Mouse (Mus musculus) forebrain, embryonic 16.5 days (tissue): Measurements from ENCODE around the gene Ice2. TPM values are rescaled to one million over a fixed set of nuclear protein-coding genes. Genes with fewer than 3 reads are reported as not detected.

ENCODE experiments used
- ATAC-seq: fragments of 200-750 bp; cut with Nextera tagmentation; 2 replicates; pipeline ENCODE4 v1.8.0; 2017; ENCODE audit warnings: mild to moderate bottlenecking, moderate library complexity
- H3K27ac ChIP-seq: fragments of 300-500 bp; sonication (generic); 2 replicates; pipeline ENCODE4 v1.5.1; 2014; ENCODE audit warnings: low read length, control low read depth
- H3K27me3 ChIP-seq: fragments of 300-500 bp; sonication (generic); replicated peaks from 2 replicates; pipeline ENCODE4 v1.6.1; 2014; ENCODE audit warnings: low read length; ENCODE audit not compliant: control insufficient read depth, insufficient read depth
- H3K36me3 ChIP-seq: fragments of 300-500 bp; sonication (generic); 2 replicates; pipeline ENCODE4 v1.6.1; 2014; ENCODE audit not compliant: control insufficient read depth, insufficient read depth
- H3K4me1 ChIP-seq: fragments of 300-500 bp; sonication (generic); replicated peaks from 2 replicates; pipeline ENCODE4 v1.6.1; 2014; ENCODE audit warnings: low read length; ENCODE audit not compliant: control insufficient read depth, insufficient read depth
- H3K4me2 ChIP-seq: fragments of 300-500 bp; sonication (generic); 2 replicates; pipeline ENCODE4 v1.6.1; 2014; ENCODE audit warnings: mild to moderate bottlenecking, low read length, control low read depth
- H3K4me3 ChIP-seq: fragments of 300-500 bp; sonication (generic); replicated peaks from 2 replicates; pipeline ENCODE4 v1.5.1; 2014; ENCODE audit warnings: mild to moderate bottlenecking, low read length, control low read depth
- H3K9ac ChIP-seq: fragments of 300-500 bp; sonication (generic); replicated peaks from 2 replicates; pipeline ENCODE4 v1.6.1; 2014; ENCODE audit warnings: low read depth, low read length, control low read depth
- H3K9me3 ChIP-seq: fragments of 300-500 bp; sonication (generic); 2 replicates; pipeline ENCODE4 v1.6.1; 2016; ENCODE audit warnings: low read length; ENCODE audit not compliant: control insufficient read depth
- WGBS: fragments of 180-500 bp; shearing (Covaris S2); extraction: QIAGEN DNeasy Blood & Tissue Kit; methylation state at CpG from one replicate; pipeline ENCODE4 v1.1.7; 2014; 5-methylcytosine and 5-hydroxymethylcytosine counted together
- polyA plus RNA-seq: library from polyadenylated mRNA; unstranded; fragments of >200 nt; fragmentation: Nextera tagmentation; extraction: Ambion mirVana; gene quantifications from 2 replicates; pipeline ENCODE4 v1.2.1, GENCODE M21; 2015

Ice2 gene
- polyA plus RNA-seq, 1 experiment from 2014 or later: 14.1 TPM

DNA sequence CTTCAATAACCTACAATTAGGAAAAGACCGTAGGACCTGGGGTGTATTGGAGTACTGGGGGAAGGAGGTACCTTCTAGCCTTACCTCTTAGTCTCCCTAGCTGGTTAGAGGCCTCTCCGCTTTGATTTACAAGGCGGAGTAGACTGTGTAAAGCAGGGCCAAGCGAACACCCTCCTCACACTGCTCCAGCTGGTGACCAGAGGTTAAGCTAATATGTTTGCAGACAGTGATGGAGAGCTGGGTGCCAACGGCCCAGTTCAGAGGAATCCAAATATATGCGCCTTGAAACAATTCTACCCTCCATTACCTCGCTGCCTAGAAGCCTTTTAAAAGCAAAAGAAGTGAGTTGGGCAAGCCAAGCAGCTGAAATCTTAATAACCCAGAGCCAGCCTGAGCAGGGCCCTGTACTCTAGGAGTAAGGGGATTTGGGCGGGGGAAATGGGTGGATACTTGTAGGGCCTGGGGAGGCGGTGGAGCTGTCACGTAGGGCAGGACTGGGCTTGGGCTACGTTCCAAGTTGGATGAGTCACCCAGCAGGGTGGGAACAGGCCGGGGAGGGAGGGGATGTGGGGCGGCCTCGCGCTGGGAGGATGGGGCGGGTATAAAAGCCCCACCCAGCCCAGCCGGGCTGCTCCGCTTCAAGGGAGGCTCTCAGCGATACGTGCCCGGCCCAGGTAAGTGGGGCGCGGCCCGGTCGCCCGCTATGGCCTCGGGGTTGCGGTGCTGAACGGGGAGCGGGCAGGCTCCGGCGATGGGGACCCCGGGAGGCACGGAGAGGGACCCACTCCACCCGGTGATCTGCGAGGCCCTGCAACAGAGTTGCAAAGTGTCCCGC is 55.6 kb downstream of the Ice2 start, which contains the start of gene Anxa2:
Gene Anxa2, plus strand, starts transcription at position 555 of the 835 bp plus-strand sequence.
- peak within 1 kb of the TSS; percentile 56 for H3K9ac ChIP-seq
- 8% methylated on average over 30 of the region's 37 CpGs for WGBS
- H3K27ac ChIP-seq: peak within 1 kb of the TSS; percentile 44; the same call in 1 of the 2 replicates
- peaks cover 14% of the 10 kb centered on the region for H3K27me3 ChIP-seq
- peaks cover 20% of the 10 kb centered on the region for H3K4me1 ChIP-seq
- H3K4me3 ChIP-seq: peak within 1 kb of the TSS; percentile 48
- peak within 1 kb of the TSS; percentile 86 for H3K4me2 ChIP-seq
- ATAC-seq: peak; percentile 92
- no peaks in the 10 kb centered on the region for H3K36me3 ChIP-seq
- no peaks in the 10 kb centered on the region for H3K9me3 ChIP-seq

DNA sequence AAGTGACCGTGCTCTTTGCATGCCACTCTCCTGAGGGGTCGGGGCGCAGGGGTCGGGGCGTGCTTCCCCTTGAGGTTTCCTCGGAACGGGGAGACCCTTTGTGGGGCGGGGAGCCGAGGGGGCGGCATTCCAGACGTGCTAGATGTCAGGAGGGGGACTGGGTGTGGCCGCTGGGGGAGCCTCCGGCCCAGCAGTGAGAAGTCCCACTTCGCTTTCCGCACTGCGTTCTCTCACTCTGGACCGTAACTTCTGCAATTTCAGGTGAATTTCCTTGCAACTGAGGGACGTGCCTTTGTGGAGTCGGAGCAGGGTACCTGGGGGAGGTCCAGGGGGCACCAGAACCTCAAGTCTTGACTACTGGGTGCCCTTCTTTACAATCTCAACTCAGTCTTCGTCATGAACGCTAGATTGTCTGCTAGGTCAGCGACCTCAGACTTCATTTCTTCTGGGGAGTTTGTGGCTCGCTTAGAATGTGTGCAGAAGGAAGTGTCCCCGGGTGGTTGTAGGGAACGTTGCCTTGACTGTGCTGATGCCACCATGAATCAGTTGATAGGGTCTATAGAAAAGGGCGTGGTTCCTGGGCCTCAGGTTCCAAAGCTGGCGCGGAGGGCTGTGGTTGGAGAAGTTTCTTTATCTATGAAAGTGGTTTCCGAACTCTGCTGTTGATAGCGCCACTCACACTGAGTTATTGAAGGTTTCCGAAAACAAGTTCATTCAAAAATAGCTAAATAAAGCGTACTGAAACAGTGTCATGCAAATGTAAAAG is 56.4 kb downstream of the Ice2 start:
- Histone ChIP-seq H3K9me3 (no peaks in the 10 kb centered on the region), H3K4me2 (peak overlapping the region; percentile 86), H3K4me1 (peaks cover 23% of the 10 kb centered on the region), H3K4me3 (peak overlapping the region; percentile 48), H3K9ac (peak overlapping the region; percentile 56), H3K27ac (peak overlapping the region; percentile 44; the same call in 1 of the 2 replicates), H3K27me3 (peaks cover 14% of the 10 kb centered on the region), H3K36me3 (no peaks in the 10 kb centered on the region)
- ATAC-seq: no peak; the same call in 1 of the 2 replicates
- WGBS: 8% methylated on average over 32 of the region's 32 CpGs

GRCm38 (mm10) chr9:69454691-69455090 is 57.0 kb downstream of the Ice2 start:
- no peak overlapping the region for H3K27ac ChIP-seq
- ATAC-seq: no peak
- H3K4me2 ChIP-seq: peak overlapping the region; percentile 86
- peak overlapping the region; percentile 48; the same call in 1 of the 2 replicates for H3K4me3 ChIP-seq
- peaks cover 23% of the 10 kb centered on the region for H3K4me1 ChIP-seq
- no peaks in the 10 kb centered on the region for H3K36me3 ChIP-seq
- no peaks in the 10 kb centered on the region for H3K9me3 ChIP-seq
- 67% methylated on average over 4 of the region's 4 CpGs for WGBS
- H3K9ac ChIP-seq: no peak overlapping the region
- peaks cover 14% of the 10 kb centered on the region for H3K27me3 ChIP-seq

DNA sequence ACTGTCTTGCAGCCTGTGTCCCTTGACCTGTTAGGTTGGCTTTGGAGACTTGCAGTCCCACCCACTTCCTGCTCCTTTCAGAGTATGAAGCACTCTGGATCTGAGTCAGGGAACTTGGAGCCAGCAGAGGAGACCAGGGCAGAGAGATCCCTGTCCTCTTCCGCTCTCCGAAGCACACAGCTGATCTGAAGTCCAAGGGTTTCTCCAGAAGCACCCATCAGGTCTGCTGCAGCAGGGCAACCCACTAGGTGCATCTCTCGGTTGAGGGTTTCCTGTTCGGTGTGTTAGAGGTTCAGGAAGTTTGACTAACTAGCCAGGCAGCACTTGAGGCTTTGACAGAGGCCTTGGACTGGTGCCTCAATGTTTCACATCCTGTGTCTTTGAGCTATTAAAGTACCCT is 57.7 kb downstream of the Ice2 start:
- H3K27ac ChIP-seq: no peak overlapping the region
- H3K4me2 ChIP-seq: peak overlapping the region; percentile 10; the same call in 1 of the 2 replicates
- ATAC-seq: no peak

DNA sequence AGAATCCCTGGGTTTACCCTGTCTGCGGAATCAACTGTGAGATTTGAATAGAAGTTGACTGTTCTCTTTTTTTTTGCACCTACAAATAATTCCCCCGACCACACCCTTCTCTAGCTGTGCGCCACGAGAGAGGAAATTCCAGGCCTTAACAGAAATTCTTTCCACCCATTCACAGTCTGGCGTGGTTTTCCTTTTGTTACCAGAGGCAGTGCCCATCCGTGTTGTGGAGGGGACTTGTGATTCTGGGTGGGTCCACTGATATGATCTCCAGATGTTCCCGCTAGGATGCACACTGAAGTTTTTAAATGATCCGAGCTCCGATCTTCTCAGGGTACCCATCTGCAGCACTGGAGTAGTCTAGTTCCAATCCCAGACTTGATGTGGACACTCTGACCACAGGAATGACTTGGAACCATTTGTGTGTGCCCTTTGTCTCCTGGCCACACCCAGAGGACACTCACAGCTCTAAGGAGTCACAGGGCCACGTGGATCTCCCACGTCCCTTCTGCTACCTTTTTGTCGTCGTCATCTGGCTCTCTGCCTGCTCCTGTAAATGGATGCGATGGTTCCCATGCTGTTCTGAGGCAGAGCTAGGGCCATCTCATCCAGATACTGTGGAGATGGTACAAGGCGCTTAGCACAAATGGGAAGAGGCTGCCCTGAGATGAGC is 58.8 kb downstream of the Ice2 start:
- Histone ChIP-seq H3K27ac (no peak overlapping the region), H3K9me3 (no peaks in the 10 kb centered on the region), H3K36me3 (no peaks in the 10 kb centered on the region), H3K4me3 (no peak overlapping the region), H3K4me1 (peaks cover 23% of the 10 kb centered on the region), H3K27me3 (peaks cover 14% of the 10 kb centered on the region), H3K9ac (no peak overlapping the region), H3K4me2 (no peak overlapping the region)
- WGBS: 79% methylated on average over 15 of the region's 15 CpGs
- ATAC-seq: no peak

More for the DNA sequence above, 57.7 kb downstream of the Ice2 start:
- Histone ChIP-seq H3K9me3 (no peaks in the 10 kb centered on the region), H3K4me1 (peaks cover 23% of the 10 kb centered on the region), H3K27me3 (peaks cover 14% of the 10 kb centered on the region), H3K9ac (no peak overlapping the region), H3K36me3 (no peaks in the 10 kb centered on the region), H3K4me3 (no peak overlapping the region)
- 68% methylated on average over 4 of the region's 4 CpGs for WGBS

GRCm38 (mm10) chr9:69457143-69457542 is 59.4 kb downstream of the Ice2 start:
- 94% methylated on average over 3 of the region's 3 CpGs for WGBS
- Histone ChIP-seq H3K9me3 (no peaks in the 10 kb centered on the region), H3K4me3 (no peak overlapping the region), H3K4me2 (no peak overlapping the region), H3K36me3 (no peaks in the 10 kb centered on the region), H3K27ac (no peak overlapping the region), H3K27me3 (peaks cover 14% of the 10 kb centered on the region), H3K9ac (no peak overlapping the region), H3K4me1 (peaks cover 23% of the 10 kb centered on the region)
- ATAC-seq: no peak

DNA sequence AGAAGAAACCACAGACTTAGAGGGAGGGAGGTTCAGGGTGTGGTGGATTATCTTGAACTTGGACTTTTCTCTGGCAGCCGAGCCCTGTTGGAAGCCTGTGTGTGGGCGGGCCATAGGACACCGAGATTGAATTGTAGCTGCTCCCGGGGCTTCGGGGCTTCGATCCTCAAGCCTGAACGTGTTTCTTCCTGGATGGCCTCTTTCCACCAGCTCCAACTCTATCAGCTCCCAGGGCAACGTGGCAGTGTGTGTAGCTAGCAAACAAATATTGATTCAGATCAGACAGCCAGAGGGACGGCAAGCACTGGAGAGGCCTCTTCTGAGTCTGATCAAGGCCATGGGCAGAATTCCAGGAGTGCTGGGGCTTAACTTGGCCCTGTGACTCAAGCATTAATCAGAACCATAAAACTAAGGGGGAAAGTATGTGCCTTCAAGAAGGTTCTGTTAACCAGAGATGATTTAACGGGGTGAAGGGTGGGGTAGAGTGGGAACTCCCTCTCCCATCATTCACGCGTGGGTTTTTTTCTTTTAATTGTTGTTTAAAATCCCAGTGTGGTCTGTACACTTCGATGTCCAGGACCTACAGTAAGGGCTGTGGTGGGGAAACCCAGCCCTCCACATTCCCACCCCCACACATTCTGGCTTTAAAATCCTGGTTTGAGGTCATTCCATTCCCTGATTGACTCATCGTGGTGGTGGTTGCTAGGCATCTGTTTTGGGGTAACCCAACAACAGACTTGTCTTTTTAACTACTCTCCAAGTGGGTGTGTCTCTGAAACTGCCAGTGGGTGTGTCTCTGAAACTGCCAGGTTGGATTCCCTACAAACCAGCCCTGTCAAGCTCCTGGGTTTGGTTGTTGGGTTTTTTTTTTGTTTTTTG is 60.3 kb downstream of the Ice2 start:
- no peak overlapping the region for H3K9ac ChIP-seq
- 47% methylated on average over 14 of the region's 14 CpGs for WGBS
- no peak for ATAC-seq
- H3K27ac ChIP-seq: no peak overlapping the region
- H3K27me3 ChIP-seq: peaks cover 14% of the 10 kb centered on the region
- no peaks in the 10 kb centered on the region for H3K36me3 ChIP-seq
- H3K4me3 ChIP-seq: no peak overlapping the region
- no peak overlapping the region for H3K4me2 ChIP-seq
- no peaks in the 10 kb centered on the region for H3K9me3 ChIP-seq
- H3K4me1 ChIP-seq: peaks cover 23% of the 10 kb centered on the region

DNA sequence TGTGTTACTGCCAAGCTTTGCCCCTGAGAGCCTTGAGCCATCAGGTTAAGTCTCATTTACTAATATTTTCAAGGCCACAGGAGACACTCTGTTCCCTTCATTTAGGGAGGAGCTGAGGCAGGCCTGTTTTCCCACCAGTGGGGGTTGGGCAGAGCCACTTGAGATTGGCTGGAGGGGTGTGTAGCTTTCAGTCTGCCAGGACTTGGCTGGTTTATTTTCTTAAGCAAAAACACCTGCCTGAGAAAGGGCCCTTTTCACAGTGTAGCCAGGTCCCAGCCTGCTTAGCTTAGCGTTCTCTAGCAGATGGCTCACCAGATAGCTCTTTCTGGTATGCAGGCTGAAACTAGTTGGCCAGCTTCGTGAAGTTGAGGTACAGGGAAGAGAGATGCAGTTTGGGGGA is 61.3 kb downstream of the Ice2 start:
- 59% methylated on average over 2 of the region's 2 CpGs for WGBS
- H3K27ac ChIP-seq: no peak overlapping the region
- ATAC-seq: no peak

More for the DNA sequence above, 61.3 kb downstream of the Ice2 start:
- H3K27me3 ChIP-seq: peaks cover 14% of the 10 kb centered on the region
- no peaks in the 10 kb centered on the region for H3K36me3 ChIP-seq
- no peaks in the 10 kb centered on the region for H3K9me3 ChIP-seq
- peaks cover 13% of the 10 kb centered on the region for H3K4me1 ChIP-seq
- H3K4me2 ChIP-seq: no peak overlapping the region
- H3K9ac ChIP-seq: no peak overlapping the region
- H3K4me3 ChIP-seq: no peak overlapping the region
